Mouse (Mus musculus) c-Kit-positive CD71-positive TER-119-positive erythroid progenitor cells, embryonic 14.5 days (primary cell): ENCODE measurements around the gene Hmga2.
"Not testable (repeated sequence)": the region's sequence is repeated elsewhere in the genome, so short reads cannot be mapped to it uniquely, and the experiment has no call there.

ENCODE experiments used
- DNase-seq: peaks from one replicate; pipeline ENCODE4 v3.0.0-alpha.2; 2013; ENCODE audit warnings: low spot score

The Hmga2 gene

GRCm38 (mm10) chr10:120391971-120392716 lies 84.1 kb downstream of the Hmga2 start:
- no peak for DNase-seq

- no peak for DNase-seq
Measured at GRCm38 (mm10) chr10:120390912-120391835, 85.1 kb downstream of the Hmga2 start.

GRCm38 (mm10) chr10:120389707-120390106 lies 86.6 kb downstream of the Hmga2 start:
- no peak for DNase-seq

GRCm38 (mm10) chr10:120388966-120389365 lies 87.3 kb downstream of the Hmga2 start:
- DNase-seq, result no peak

- DNase-seq, result no peak
Measured at GRCm38 (mm10) chr10:120388400-120388871, 87.8 kb downstream of the Hmga2 start.

- no peak for DNase-seq
Measured at GRCm38 (mm10) chr10:120387105-120387504, 89.2 kb downstream of the Hmga2 start.

GRCm38 (mm10) chr10:120384797-120385600 lies 91.3 kb downstream of the Hmga2 start:
- no peak for DNase-seq

- DNase-seq, result no peak
Measured at GRCm38 (mm10) chr10:120384040-120384439, 92.2 kb downstream of the Hmga2 start.

- no peak for DNase-seq
Measured at GRCm38 (mm10) chr10:120377795-120378194, 98.5 kb downstream of the Hmga2 start.

GRCm38 (mm10) chr10:120377327-120377752 lies 98.9 kb downstream of the Hmga2 start:
- no peak for DNase-seq

- no peak for DNase-seq
Measured at GRCm38 (mm10) chr10:120375438-120375837, 100.8 kb downstream of the Hmga2 start.

GRCm38 (mm10) chr10:120371215-120371614 lies 105.1 kb downstream of the Hmga2 start:
- no peak for DNase-seq

GRCm38 (mm10) chr10:120369187-120369805 lies 107.0 kb downstream of the Hmga2 start:
- no peak for DNase-seq

GRCm38 (mm10) chr10:120366173-120366592 lies 110.1 kb downstream of the Hmga2 start:
- DNase-seq, result not testable (repeated sequence)

- DNase-seq, result no peak
Measured at GRCm38 (mm10) chr10:120365380-120366172, 110.7 kb downstream of the Hmga2 start.

GRCm38 (mm10) chr10:120363983-120364582 lies 112.2 kb downstream of the Hmga2 start:
- no peak for DNase-seq

GRCm38 (mm10) chr10:120363298-120363982 lies 112.8 kb downstream of the Hmga2 start:
- DNase-seq, result not testable (repeated sequence)

GRCm38 (mm10) chr10:120354523-120355030 lies 121.7 kb downstream of the Hmga2 start:
- no peak for DNase-seq

- DNase-seq, result no peak
Measured at GRCm38 (mm10) chr10:120345325-120345724, 130.9 kb downstream of the Hmga2 start.
